Mouse (Mus musculus) NIH3T3 (cell line): ENCODE results near the gene Ptch2.
A peak's percentile ranks its signal among the peaks of the same experiment; 100 is the strongest.

ENCODE experiments used
- DNase-seq: peaks from one replicate; pipeline ENCODE4 v3.0.0-alpha.2; 2012; ENCODE audit warnings: low read depth

Ptch2 gene

GRCm38 (mm10) chr4:117095551-117096452 lies at the start of gene Ptch2:
Ptch2 (plus strand) TSS chr4:117096075.
- DNase-seq: peak; percentile 37

DNA sequence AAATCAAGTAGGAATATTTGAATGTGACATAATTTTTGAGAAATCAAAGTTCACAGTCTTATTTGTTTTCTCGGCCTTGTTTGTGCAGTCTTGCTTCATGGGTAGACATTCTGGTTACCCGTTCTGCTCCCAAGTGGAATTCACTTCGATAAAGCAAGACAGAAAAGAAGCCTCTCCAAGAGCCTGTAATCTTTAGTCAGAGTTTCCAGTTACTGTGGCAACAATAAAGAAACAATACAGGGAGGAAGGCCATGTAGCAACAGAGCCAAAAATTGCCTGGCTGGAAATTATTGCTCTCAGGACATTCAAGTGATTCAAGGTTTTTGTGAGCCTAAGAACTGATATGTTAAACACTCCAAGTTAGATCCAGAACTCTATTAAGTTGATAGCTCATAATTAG lies 47.0 kb upstream of the Ptch2 start:
- DNase-seq: peak; percentile 45

DNA sequence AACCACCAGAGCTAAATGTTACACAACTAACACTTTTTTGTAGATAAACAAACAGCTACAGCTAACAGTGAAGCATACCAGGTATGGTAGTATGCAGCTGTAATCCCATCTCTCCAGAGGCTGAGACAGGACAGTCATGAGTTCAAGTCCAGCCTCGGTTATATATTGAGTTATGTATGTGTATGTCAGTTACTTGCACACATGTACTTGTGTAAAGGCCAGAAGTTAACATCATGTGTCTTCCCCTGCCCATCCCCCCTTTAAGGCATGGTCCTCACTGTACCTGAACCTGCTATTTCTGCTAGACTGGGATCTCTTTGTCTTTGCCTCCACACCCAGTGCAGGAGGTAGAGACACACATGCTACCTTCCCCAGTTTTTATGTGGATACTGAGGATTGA lies 46.4 kb upstream of the Ptch2 start:
- no peak for DNase-seq

DNA sequence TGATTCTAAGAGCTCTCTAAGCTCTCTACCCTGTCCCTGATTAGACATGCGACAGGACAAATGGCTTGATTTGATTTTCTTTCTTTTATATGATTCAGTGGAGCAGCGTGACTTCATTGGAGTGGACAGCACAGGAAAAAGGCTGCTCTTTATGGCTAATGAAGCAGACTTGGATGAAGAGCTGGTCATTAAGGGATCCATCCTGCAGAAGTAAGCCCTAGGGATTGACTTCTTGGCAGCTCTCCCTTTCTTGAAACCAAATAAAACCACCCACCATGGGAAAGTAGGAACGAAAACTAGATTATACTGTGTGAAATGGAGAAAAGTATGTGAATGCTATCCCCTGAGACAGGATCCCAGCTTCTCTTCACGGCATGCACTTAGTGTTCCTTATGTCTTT lies 43.2 kb upstream of the Ptch2 start:
- DNase-seq: no peak

DNA sequence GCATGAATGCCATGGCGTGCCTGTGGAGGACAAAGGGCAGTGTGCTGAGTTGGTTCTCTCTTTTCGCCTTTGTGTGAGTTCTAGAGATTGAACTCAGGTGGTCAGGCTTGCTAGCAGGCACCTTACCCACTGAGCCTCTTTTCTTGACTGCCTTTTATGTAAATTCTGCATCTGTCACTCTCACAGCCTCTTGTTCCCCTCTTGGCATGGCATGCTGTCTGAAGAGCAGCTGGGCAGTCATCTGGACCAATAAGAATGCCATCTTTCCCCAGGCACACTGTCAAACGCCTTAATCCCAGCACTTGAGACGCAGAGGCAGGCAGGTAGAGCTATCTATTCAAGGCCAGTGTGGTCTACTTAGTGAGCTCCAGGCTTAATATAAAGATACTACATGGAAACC lies 41.9 kb upstream of the Ptch2 start:
- DNase-seq: no peak

- DNase-seq: no peak
Observed at GRCm38 (mm10) chr4:117056102-117056501, 39.8 kb upstream of the Ptch2 start.

- DNase-seq: no peak
Observed at GRCm38 (mm10) chr4:117056514-117056913, 39.4 kb upstream of the Ptch2 start.

- DNase-seq: no peak
Observed at GRCm38 (mm10) chr4:117058512-117058911, 37.4 kb upstream of the Ptch2 start.

GRCm38 (mm10) chr4:117062700-117063390 lies 33.0 kb upstream of the Ptch2 start:
- no peak for DNase-seq

DNA sequence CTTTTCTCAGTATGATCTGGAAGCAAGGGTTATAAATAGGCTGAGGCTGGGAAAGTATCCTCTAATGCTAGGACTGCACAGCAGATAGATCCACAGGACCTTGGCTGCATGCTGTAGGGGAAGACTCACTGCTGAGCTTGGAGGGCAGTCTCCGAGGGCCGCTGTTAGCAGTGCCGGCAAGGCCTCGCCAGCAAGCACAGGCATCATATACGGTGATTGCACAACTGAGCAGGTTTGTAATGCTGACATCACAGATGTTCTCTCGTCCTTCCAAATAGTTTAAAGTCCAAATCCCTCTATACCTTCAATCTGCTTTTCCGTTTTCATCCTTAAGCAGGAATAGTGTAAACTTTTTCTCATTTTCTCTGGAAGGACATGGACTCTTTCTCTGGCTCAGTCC lies 27.8 kb upstream of the Ptch2 start:
- no peak for DNase-seq

GRCm38 (mm10) chr4:117069647-117070046 lies 26.2 kb upstream of the Ptch2 start:
- no peak for DNase-seq

DNA sequence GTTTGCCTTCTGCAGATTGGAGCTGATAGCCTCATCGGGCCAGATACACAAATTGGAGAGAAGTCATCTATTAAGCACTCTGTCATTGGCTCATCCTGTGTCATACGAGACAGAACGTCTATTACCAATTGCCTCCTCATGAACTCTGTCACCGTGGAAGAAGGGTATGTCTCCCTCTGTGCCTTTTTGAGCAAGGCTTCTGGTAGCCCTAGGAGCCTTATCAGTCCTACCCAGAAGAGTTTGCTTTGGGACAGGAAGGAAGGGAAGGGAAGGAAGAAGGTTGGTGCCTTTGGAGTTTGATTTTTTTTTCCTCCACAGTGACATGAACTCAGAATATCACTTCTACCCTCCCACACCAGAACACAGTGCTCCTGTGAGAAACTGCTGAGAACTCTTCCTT lies 25.3 kb upstream of the Ptch2 start:
- DNase-seq: no peak

GRCm38 (mm10) chr4:117071183-117071582 lies 24.7 kb upstream of the Ptch2 start:
- peak; percentile 16 for DNase-seq

DNA sequence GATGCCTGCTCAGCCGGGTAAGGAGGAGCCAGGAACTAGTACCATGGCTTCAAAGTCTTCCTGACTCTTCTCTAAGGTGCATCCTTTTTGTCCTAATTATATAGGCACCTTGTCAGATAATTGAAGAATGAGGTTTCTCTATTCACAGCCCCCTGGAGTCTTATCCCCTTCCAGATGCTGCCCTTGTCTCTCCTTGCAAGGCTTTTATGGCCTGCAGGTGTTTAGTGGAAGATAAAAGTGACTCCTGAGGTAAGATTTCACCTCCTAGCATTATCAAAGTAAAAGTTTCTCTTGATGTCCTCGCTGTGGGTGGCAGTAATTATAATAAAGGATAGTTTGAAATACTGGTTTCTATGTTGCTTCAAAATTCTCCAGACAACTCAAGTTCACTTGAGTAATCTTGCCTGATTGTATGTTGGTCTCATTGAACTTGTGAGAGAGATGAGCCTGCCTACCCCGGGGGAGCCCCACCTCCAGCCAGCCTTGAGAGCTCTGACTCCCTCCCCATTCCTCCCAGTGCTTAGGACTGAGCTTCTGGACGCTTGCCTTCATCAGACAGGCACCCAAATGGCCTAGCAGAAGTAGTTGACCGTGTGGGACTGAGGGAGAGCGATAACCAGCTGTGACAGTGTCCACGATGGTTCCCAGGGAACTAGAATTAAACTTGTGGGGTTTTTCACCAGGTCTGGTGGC lies 7.8 kb upstream of the Ptch2 start:
- DNase-seq: no peak

GRCm38 (mm10) chr4:117090586-117090985 lies 5.3 kb upstream of the Ptch2 start:
- DNase-seq: no peak

GRCm38 (mm10) chr4:117094626-117095361 lies 1.1 kb upstream of the Ptch2 start:
- DNase-seq: peak; percentile 61

- no peak for DNase-seq
Observed at GRCm38 (mm10) chr4:117096666-117097065, 791 bp downstream of the Ptch2 start.

DNA sequence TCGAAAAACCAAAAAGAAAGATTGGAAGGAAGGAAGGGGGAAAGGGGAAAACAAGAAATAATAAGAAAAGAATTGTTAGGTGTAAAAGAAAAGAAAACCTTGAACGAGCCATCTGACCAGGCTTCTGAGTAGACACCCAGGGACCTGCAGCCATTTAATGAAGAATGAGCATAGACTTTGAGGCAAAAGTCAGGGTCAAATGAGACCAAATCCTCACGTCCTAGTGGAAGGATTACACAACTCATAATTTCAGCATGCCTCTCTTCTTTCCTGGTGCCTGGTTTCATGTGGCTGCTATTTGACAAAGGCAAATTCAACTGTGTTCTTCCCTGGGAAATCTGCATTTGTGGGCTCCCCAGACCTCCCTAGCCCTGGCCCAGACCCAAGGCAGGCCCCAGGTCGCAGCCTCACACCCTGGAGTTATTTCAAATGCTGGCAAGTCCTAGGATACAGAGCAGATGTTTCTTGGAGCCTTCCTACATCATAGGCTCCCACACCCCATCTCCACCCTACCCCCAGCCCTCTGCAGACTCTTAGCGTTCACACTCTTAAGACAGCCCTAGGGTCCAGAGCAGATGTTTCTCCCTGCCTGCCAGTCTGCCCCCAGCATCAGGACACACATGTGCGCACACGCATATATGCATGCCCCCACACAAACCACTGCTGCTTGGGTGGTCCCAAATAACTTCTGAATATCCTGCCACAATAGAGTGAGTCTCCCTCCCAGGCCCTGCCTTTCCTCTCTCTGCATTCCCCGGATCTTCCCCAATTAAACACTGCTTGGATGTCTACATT lies 2.3 kb downstream of the Ptch2 start:
- DNase-seq: no peak

DNA sequence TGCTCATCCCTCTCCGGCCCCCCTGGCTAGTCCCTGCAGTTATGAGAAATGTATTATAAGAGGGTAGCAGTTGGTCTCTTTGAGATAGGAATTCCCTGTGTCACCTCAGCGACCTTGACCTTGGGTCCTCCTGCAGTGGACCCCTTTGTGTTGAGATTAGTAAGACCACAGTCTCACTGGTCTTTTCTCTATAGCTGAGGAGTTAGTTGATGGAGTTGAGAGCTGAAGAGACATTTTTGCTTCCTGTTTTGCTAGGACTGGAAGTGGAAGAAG lies 2.8 kb downstream of the Ptch2 start:
- no peak for DNase-seq

DNA sequence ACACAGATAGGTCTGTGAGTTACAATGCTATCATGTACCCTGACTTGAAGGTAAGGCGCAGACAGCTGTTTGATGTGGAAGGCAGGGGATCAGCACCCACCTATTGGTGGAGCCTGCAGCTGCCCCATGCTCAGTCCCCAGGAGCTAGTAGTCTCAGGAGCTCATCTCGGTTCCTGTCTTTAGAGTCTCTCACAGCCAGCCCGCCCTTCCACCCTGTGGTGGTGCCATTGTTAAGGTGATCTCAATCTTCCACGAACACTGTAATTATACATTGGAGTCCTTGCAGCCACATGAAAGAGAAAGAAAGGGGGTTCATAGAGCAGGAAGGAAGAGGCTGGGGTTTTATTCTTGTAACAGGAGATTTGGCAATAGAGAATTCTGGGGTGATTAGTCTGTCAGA lies 4.2 kb downstream of the Ptch2 start:
- no peak for DNase-seq

DNA sequence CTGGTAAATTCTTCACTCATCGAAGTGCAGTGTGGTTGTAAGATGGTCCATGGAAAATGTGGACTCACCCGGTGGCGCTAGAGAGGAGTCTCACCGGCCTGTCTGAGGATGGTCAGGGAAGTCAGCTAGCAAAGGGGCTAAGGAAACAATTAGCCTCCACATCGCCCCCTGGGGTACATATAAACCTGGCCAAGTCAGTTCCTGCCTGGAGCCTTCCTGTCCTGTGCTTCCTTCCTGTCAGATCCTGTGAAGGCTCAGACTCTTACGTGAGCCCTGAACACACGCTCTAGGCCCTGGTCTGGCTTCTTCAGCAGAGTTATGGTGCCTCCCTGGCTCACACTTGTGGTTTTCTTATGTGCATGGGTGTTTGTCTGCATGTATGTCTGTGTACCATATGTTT lies 5.3 kb downstream of the Ptch2 start:
- peak; percentile 73 for DNase-seq

GRCm38 (mm10) chr4:117104672-117105071 lies 8.8 kb downstream of the Ptch2 start:
- peak; percentile 29 for DNase-seq
